Mouse (Mus musculus) embryonic fibroblast, embryonic 13.5 days (primary cell): ENCODE data around the gene Nol4l.

Source experiments
- CTCF ChIP-seq: IDR thresholded peaks from 2 replicates; pipeline ENCODE4 v1.5.1; 2011; ENCODE audit warnings: mild to moderate bottlenecking, control low read depth, low read length, moderate library complexity, borderline replicate concordance; ENCODE audit not compliant: insufficient read depth
- POLR2A ChIP-seq: IDR thresholded peaks from 2 replicates; pipeline ENCODE4 v1.6.1; 2011; ENCODE audit warnings: low read depth, mild to moderate bottlenecking, control low read depth, low read length, moderate library complexity

DNA sequence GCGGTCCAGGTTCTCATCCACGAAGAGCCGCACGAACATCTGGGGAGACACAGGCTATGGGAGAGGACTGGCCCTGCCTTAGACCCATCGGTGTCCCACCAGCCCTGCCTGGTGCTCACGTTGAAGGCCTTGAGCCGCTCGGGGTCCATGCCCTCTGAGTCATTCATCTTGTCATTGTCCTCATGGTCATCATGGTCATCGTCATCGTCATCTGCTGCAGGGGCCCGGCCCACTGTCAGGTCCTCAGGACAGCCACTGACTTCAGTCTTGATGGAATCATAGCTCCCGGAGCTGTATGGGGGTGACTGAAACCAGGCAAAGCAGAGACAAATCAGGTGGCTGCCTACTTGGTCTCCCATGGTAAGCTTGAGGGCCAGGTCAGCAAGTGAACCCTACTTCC lies 111.9 kb downstream of the Nol4l start:
- TF ChIP-seq CTCF, result no peak
- TF ChIP-seq POLR2A, result no peak
